Mouse (Mus musculus) bone marrow, adult 2 months (tissue): ENCODE measurements around the gene Dmrta2. TPM values are rescaled to one million over a fixed set of nuclear protein-coding genes. Genes with fewer than 3 reads are reported as not detected.

Source experiments
- H3K27ac ChIP-seq: fragments of 200-500 bp; 2 replicates; pipeline ENCODE4 v1.5.1; 2012; ENCODE audit warnings: low read depth, mild to moderate bottlenecking, control low read depth, inconsistent platforms, low read length; ENCODE audit not compliant: control insufficient read depth, poor library complexity, insufficient read depth
- H3K4me1 ChIP-seq: fragments of 200-500 bp; 2 replicates; pipeline ENCODE4 v1.6.1; 2011; ENCODE audit warnings: low read length; ENCODE audit not compliant: control insufficient read depth, insufficient read depth
- H3K4me3 ChIP-seq: fragments of 200-500 bp; replicated peaks from 2 replicates; pipeline ENCODE3; 2011; ENCODE audit warnings: mild to moderate bottlenecking, low read depth, low read length, control low read depth; ENCODE audit not compliant: control insufficient read depth
- CTCF ChIP-seq: fragments of 200-500 bp; IDR thresholded peaks from 2 replicates; pipeline ENCODE4 v1.5.1; 2011; ENCODE audit warnings: low read length, control low read depth; ENCODE audit not compliant: control insufficient read depth, insufficient read depth
- POLR2A ChIP-seq: fragments of 200-500 bp; IDR thresholded peaks from 2 replicates; pipeline ENCODE4 v1.6.1; 2011; ENCODE audit warnings: low read depth, mild to moderate bottlenecking, control low read depth, low read length, borderline replicate concordance; ENCODE audit not compliant: control insufficient read depth
- WGBS: fragments of 180-500 bp; shearing (Covaris S2); methylation state at CpG from one replicate; pipeline ENCODE4 v1.1.7; 2018; 5-methylcytosine and 5-hydroxymethylcytosine counted together
- polyA plus RNA-seq: library from polyadenylated mRNA; stranded (reverse); fragments of >200 nt; gene quantifications from 2 replicates; pipeline ENCODE4 v1.2.4, GENCODE M21; 2011; ENCODE audit warnings: low replicate concordance; ENCODE audit not compliant: missing spikeins, insufficient read depth, insufficient read length

Gene Dmrta2
- polyA plus RNA-seq, 1 experiment = not detected

DNA sequence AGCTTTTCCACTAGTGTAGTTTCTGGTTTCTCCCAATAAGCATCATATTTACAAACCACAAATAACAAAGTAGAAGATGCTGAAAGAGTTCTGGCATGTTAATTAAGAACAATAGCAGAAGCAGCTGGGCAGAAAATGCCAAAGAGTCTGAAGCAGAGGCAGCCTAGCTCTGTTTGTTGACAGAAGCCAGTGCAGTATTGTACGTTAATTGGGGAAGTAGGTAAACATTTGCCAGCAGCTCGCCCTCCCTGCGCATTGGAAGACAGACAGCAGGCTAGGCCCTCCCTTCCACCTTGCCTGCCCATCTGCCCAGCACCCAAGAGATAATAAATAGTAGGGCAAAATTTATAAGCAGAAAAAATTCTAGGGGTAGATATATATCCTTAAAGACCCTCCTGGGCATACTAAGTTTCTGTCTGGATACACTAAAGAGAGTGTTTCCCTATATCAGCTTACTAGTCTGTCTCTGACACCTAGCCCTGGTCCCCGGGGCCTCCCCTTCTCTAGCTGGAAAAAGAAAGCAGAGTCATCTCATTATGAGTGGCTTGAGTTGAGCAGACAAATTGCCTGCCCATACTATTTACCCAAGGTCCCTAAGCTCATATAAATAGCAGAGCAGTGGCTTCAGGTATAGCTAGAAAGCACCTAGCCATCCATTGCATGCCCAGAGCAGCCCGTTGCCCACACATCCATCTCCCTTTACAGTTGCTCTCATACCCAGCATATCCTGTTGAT lies 17.5 kb upstream of the Dmrta2 start:
- 83% methylated on average over 5 of the region's 5 CpGs for WGBS
- Histone ChIP-seq H3K4me3 (no peak overlapping the region), H3K27ac (no peak overlapping the region), H3K4me1 (no peaks in the 10 kb centered on the region)
- TF ChIP-seq CTCF (no peak), POLR2A (no peak)

DNA sequence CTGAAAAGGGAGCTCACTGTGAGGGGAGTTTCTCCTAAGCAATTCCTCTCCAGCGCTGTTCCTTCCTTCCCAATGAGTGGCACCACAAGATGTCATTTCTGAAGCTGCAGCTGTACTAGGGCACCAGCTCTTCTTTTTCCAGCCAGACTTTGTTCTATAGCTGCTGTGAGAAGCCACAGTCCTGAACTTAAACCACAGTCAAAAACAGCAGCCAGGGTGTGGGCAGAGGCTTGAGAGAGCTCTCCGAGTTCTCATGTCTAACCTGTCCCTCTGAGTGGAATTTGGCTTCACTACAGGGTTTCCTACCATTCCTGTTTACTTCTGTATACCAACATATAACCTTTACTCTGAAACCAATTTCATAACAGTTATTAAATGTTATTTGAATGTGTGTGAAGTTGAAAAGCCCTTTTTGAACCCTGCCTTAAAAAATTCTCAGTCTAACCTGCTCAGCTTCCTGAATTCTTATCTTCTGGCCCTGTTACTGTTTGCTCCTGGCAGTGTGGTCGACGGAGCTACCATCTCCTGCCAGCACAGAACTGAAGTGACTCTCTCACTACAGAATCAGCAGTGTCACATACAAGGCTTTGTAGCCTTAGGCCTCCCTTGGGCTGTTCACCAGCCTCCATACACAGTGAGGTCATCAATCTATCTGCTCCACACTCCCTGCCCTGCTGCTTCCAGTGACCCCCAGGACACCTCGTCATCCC lies 14.1 kb upstream of the Dmrta2 start:
- no peak overlapping the region for H3K4me3 ChIP-seq
- H3K27ac ChIP-seq = no peak overlapping the region
- 74% methylated on average over 5 of the region's 5 CpGs for WGBS
- no peak for TF ChIP-seq POLR2A
- no peak for TF ChIP-seq CTCF
- H3K4me1 ChIP-seq = no peaks in the 10 kb centered on the region

DNA sequence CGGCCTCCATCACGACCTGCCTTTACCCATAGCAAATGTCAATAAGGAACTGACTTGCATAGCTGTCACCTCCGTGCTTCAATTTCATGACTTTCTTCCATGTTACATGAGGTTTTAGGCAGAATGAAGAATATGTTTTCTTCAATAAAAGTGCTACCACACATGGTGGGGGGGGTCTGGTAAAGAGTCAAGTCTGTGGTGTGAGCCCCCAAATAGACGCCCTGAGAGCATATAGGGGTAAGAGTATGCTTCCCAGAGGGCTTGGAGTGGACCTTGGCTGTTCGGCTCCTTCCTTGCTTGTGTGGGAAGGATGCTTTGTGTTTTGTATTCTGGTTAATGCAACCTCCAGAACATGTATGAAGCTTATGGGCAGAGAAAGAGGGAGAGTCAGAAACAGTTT lies 8.3 kb upstream of the Dmrta2 start:
- no peak for TF ChIP-seq CTCF
- no peak for TF ChIP-seq POLR2A
- H3K4me1 ChIP-seq = no peaks in the 10 kb centered on the region
- WGBS = 80% methylated on average over 5 of the region's 5 CpGs
- no peak overlapping the region for H3K4me3 ChIP-seq
- no peak overlapping the region for H3K27ac ChIP-seq

DNA sequence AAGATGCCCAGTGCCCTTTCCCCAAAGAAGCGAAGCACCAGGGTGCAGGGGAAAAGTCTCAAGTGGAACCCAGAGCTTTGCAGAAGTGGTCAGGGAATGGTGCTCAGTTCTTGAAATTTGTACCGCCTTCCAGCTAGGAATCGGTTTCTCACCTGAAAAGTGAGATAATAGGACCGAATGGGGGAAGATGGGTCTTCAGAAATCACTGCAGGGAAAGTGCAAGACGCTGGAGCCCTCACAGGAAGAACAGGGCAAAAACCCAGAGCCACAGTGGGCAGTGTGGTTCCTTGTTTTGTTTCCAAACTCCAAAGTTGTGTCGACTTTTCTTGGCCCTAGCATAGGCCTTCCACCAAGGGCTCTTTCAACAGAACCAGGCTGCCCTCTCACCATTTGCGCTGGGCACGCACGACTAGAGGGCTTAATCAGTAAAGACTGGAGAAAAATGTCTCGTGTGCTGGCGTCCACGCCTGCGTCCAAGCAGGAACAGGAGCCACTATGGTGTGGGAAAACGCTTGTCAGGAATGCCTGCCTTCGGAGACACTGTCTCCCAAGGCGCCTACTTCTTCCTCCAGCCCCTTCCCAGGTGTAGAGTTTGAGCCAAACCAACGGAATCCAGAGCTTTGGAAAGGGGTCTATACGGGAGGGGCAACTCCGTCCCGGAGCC lies 3.7 kb upstream of the Dmrta2 start:
- H3K4me1 ChIP-seq = no peaks in the 10 kb centered on the region
- WGBS = 7% methylated on average over 20 of the region's 20 CpGs
- no peak overlapping the region for H3K27ac ChIP-seq
- TF ChIP-seq POLR2A (no peak), CTCF (no peak)
- no peak overlapping the region for H3K4me3 ChIP-seq

DNA sequence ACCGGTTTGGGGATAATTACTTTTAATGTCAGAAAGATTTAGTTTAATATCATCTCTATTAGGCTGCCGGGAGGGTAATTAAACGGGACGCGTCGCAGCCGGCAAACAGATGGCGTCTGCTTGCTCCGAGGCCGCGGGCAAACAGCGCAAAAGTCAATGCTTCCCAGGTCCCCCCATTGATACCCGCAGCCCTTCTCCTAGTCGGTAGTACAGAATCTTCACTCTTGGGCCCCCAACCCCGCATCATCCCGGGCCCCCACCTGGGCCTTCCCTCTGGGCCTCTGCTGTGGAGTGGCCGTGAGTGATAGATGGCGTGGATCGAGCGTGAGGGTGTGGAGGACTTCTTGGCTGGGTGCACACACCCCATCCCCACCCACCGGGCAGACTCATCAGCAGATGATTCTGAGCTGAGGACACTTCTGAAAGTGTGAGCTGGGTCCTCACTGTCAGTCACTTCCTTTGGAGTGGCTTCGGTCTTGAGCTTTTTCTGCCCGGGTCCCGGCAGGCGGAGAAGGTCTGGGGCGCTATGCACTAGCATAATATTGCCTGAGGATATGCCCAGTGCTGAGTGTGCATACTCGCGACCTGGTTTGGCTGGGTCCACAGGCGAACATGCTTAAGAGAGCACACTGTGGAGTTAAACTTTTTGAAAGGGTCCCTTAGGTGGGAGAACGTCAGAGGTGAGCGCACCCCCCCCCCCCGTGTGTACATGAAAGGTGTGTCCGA lies 3.0 kb upstream of the Dmrta2 start:
- WGBS = 6% methylated on average over 33 of the region's 33 CpGs
- Histone ChIP-seq H3K4me1 (no peaks in the 10 kb centered on the region), H3K27ac (no peak overlapping the region), H3K4me3 (no peak overlapping the region)
- TF ChIP-seq CTCF = no peak
- no peak for TF ChIP-seq POLR2A

DNA sequence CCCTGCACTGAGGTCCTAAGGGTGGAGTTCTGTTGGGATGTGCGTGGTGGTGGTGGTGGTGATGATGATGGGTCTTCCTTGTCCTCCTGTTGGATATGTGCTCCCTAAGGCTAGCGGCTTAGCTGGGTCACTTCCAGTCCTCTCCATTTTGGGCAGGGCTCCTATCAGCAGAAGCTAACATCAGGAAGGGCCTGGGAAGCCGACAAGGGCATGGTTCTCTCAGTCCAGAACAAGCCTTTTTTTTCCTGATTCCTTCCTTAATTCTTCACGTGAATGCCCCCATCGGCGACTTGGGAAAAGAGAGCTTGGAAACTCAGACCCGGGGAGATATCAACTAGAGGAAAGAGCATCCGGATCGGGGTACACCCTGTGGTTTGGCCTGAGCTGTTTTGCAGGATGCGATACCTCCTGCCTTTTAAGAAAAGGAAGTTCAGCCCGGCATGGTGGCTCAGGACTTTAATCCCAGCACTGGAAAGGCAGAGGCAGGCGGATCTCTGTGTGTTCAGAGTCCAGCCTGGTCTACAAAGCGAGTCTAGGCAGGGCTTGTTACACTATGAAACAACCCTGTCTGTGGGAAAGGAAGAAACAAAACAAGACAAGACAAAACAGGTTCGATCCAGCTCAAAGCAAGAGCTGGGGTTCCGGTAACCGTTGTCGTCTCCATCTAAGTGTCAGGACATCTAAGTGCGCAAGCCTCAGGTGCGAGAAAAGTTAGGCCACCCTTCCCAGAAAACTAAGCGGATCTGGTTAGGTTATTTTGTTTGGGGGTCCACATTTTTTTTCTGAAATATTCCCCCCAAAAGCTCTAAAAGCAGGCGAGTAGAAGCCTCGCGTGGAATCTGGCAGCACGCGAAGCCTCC lies 2.2 kb upstream of the Dmrta2 start:
- TF ChIP-seq CTCF = no peak
- no peak for TF ChIP-seq POLR2A
- H3K4me1 ChIP-seq = no peaks in the 10 kb centered on the region
- H3K27ac ChIP-seq = no peak overlapping the region
- WGBS = 18% methylated on average over 25 of the region's 25 CpGs
- H3K4me3 ChIP-seq = no peak overlapping the region

DNA sequence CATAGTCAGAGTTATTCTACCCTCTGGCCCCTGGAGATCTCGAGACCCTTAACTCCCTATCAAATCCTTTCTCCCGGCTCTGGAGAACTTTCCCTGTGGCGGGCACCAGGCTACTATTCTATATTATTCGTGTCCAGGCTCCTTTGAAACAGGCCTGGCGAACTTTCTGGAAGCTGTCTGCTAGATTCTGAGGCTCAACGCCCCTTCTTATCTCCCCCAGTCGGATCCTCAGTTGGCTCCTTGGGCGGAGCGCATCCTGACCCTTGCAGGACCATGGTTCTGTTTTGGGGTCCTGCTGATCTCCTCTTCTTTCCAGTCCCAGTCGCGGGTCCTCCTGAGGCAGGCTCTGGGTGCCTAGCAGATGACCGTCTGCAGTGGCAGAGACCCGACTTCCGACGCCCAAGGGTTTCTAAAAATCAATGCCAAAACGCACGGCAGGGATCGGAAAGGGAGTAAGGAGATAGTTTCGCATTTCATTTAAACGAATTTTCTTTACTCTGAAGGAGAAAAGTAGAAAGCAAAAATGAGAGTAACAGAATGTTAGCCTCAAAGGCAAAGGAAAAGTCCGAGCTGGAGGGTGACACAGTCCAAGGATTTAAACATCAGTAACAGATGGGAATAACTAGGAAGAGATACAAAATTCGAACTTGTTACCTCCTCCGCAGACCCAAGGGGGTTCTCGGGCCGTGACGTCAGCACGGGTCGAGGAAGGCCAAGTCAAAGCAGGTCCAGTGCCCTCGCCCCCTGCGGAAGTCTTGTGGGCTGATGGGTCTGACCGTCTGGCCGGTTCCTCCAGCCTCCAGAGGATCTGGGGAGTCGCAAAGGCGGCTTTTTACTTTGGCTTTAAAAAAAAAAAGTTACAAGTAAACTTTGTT lies 1.3 kb upstream of the Dmrta2 start:
- H3K4me1 ChIP-seq = no peaks in the 10 kb centered on the region
- no peak overlapping the region for H3K27ac ChIP-seq
- H3K4me3 ChIP-seq = no peak overlapping the region
- WGBS = 6% methylated on average over 34 of the region's 34 CpGs
- TF ChIP-seq CTCF = no peak
- no peak for TF ChIP-seq POLR2A
